Mouse (Mus musculus) embryo, embryonic 10 days (tissue): ENCODE data around the gene Rnf144a.

Experiments
- DNase-seq: peaks from one replicate; pipeline ENCODE4 v3.0.0-alpha.2; 2015; ENCODE audit warnings: low spot score

Rnf144a gene

DNA sequence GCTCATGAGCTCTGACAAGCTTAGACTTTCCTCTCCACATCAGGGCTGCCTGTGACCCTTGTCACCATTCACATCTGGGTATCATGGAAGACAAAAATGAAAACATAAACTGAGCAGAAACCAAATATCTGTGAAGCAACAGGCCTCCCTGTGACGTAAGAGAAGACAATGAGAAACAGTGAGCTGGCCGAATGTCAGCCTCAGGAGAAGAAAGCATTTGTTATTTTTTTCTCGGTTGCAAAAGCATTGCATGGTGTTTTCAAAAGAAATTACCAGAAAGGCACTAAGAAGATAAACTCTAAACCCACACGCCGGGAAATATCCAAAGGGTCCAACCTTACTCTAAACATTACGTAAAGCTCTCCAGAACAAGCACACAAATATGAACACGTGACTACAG, 41.3 kb downstream of the Rnf144a start:
- DNase-seq, result no peak

DNA sequence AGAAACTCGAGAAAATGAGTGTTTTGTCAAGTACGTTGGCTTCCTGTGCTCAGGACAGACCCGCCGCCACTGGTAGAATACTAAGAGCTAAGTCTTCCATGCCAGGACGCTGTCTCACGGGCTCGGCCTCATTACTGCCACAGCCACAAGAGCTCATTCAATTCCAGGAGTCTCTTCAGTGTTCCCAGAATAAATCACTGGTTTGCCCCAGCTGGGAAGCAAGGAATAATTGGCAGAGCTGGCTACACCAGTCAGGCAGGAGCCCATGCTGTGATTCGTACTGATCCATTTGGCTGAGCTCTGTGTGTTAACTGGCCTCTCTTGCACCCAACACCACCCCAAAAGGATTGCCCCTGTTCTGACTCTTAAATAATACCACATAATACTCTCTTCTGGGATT, 45.0 kb downstream of the Rnf144a start:
- no peak for DNase-seq

DNA sequence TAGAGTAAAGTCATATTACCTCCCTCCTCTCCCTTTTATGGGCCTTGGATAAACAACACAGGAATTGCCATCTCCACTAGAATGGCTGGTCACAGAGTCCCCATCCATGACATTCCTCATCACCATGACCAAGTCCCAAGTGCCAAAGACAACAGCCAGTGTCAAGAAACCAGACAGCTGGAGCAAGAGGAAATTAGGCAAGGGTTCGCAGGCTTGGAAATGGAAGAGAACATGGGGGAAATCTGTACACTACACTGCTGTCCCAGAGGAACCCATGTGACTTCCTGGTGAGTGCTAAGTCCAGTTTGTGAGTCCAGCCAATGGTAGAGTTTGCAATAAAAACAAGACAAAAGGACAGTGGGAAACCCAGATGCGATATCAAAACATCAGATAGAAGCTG, 47.7 kb downstream of the Rnf144a start:
- no peak for DNase-seq

DNA sequence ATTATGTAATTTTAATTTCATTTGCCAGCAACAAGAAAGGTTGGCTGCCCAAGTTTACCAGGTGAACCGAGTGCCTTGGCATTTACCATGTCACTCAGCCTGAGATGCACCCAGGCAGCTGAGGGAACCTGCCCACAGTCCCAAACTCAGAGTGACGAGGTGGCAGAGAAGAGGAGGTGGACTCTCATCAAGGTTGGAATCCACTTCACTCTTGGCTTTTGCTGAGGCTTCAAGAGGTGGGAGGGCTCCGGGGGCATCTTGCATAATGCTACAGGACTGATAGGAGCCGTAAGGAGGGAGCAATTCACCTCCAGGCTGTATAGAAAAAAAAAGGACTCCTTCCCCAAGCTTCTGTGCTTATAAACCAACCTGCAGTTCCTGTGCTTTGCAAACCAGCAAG, 48.7 kb downstream of the Rnf144a start:
- DNase-seq, result no peak

DNA sequence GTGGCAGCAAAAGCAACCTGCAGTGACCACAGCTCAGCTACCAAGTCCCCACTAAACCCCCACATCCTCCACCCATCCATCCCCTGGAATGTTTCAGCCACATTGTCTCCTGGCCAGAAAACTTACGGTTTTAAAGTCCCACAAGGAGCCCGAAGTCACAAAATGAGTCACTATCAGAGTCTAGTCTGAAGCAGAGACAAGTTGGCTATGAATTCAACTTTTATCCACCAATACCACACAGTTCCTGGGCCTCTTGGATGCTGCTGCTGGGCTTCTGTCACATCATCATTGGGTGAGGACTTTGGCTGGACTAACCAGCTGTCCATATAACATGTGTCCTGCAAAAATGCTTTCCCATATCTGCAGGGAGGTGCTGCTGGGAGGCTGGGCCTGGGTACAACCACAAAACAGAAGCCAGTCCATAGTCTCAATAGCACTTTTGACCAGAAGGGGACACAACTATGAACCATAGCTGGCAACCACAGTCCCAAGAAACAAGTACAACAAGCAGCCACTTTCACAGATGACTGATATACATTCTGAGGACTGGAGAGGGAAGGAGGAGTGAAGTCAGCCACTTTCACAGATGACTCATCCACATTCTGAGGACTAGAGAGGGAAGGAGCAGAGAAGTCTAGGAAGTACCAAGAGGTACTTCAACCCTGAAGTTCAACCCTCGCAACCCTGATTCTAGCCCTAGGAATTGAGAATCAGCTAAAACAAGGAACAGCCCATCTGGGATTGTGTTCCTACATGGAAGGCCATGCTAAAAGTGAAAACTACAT, 49.3 kb downstream of the Rnf144a start:
- DNase-seq, result no peak

DNA sequence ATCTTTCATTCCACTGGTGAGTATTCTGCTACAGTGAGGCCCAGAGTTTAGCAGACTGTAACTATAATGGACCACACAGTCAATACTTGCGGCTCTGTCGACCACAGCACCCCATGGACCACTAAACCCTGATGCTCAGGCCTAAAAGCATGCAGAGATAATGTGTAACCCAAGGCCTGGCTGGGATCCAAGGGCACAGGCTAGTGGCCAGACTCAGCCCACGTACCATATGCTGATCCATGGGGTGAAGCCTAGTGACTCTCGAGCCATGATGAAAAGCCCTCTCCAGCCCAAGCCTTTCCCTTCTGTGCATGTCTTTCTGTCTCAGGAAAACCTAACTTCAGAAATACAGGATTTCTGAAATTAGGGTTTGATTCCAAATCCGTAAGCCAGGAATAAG, 50.2 kb downstream of the Rnf144a start:
- DNase-seq, result no peak

DNA sequence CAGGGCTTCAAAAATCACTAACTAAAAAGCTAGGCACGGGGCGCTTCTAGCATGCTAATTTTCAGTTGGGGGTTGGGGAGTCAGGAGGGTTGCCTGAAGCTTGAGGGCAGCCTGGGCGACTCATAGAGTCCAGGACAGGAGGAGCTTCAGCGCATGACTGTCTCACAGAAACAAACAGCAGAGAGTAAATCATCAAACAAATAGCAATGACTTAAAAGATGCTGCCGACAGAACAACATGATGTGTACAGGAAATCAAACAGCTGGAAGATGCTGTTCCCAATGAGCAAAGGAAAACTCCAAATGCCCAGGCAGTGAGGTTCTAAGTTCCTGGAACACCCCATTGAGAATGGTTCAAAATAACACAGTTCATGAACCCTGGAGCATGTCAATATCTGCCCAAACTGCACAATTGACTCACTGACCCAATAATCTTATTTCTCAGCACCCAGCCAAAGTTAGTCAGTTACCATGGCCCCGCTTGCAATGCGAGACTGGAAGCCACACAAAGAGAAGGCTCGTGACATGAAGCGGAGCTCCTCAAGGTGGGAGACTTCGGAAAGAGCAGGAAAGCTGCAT, 54.0 kb downstream of the Rnf144a start:
- DNase-seq, result no peak

DNA sequence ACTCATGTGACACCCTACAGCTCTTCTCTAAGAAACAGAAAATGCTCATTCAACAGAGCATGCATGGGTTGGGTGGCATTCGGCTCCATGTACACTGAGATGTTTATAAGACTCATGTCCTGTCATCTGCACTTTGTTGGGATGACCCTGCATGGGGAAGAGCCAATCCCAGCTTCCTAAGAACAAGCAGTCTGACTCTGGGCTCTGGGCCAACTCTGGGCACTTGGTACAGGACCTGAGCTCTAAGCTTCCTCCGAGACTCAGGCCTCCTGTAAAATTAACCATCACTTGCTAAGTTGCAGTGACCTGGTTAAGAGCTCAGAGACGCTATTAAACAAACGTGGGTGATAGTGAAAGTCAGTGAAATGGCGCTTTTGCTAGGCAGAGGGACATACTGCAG, 55.2 kb downstream of the Rnf144a start:
- DNase-seq, result no peak

DNA sequence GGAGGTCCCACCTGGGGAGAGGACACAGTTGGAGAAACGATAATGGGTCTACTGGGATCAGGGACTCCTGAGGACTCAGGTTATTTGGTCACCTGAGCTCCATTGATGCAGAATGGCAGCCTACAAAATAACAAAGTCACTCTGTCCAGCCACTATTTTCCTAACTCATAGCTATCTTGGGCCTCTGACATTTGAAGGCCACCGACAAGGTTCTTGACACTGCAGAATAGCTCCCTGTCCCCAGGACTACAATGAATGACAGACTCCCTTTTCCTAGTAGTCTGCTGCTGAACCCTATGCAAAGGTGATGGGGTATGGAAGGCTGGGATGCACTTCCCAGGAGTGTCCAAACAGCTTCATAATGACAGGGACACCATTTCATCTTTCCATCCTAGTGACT, 55.8 kb downstream of the Rnf144a start:
- DNase-seq, result no peak

DNA sequence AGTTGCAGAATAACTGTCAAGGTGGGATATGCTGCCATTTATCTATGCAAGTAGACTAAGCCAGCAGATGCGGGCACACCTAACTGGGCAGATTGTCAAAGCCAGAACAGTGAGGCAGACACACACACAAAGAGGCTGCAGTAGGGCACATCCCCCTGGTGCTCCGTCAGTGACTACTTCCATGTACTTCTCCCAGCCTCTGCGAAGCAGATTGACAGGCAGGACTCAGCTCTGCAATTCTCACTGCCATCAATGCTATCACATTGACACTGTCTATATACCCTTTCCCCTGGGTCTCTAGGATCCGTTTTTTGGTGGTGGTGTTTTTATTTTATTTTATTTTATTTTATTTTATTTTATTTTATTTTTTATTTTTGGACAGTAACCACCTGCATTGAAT, 57.8 kb downstream of the Rnf144a start:
- DNase-seq, result no peak

DNA sequence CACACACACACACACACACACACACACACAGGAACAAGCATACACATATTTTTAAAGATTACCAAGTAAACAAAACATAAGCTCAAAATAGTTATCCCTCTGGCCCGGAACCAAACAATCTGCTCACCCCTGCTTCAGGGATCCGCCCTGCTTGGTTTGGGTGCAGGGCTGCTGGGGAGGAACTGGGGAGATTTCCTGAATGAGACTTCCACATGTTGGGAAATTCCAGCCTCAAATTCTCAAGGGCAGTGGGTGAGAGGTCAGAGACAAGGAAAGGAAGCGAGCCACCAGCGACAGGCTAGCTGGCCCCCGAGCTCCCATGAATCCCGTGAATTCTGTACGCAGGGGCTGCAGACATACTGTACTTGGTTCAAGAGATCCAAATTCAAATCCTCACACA, 58.9 kb downstream of the Rnf144a start:
- peak; percentile 16 for DNase-seq

DNA sequence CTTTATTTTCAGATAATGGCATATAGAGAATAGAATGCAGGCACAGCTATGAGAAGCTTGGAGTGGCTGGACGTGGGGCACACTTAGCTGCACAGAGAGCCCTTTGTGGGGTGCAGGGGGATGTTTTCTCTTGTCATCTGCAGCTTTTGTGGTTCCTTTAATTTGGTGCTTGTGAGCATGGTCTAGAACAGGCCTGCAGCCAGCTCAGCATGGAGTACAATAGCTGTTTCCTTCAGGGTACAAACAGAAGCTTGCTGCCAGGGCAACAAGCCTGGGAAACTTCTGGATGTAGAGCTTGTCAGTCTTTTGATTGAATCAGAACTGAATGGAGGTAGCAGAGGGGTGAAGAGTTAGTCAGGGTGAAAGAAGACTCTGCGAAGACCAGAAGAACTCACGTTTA, 63.7 kb downstream of the Rnf144a start:
- DNase-seq, result no peak

DNA sequence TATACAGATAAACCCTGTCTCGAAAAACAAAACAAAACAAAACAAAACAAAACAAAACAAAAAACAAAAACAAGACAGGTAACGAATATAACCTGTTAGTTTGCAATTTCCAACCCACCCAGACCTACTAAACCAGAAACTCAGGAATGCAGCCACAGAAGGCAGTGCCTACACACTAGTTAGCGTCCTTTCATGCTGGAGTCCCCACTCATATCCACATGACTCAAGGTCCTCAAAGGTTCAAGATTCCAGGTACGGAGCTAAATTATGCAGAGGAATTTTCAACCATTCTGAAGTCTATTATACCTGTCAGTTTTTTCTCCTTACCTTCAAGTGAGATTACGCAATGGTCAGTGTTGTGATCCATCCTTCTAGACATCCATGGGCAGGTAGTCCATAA, 70.6 kb downstream of the Rnf144a start:
- DNase-seq, result no peak

DNA sequence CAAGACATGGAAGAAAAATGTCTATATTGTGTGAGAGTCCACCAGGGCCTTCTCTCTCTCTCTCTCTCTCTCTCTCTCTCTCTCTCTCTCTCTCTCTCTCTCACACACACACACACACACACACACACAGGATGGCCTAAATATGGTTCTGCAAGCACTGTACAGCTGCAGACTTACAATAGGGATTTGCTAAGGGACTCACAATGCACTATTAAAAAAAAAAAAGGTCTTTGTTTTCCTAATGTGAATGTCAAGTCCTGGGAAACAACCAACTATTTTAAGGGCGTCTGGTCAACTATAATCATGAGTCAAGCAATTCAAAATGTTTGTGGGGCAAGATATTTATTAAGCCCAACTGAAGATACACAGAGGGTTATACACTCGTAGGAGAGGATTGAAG, 71.9 kb downstream of the Rnf144a start:
- no peak for DNase-seq

DNA sequence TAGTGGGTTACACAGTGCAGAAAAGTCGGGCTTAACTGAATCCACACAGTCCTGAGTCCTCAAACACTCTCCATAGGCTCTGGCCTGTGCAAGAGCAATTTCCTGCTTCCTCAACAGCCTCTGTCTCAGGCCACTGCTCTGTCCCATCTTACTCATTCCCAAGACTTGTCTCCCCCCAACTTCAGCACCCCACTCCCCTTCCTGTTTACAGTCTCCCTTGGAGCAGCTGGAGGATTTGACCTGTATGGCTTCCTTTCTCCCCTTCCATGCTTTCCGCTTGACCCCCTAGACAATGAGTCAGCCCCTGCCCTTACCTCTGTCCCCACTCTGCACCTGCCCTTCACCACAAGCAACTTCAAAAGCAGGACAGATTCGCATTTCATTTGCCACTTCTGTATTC, 72.4 kb downstream of the Rnf144a start:
- no peak for DNase-seq

DNA sequence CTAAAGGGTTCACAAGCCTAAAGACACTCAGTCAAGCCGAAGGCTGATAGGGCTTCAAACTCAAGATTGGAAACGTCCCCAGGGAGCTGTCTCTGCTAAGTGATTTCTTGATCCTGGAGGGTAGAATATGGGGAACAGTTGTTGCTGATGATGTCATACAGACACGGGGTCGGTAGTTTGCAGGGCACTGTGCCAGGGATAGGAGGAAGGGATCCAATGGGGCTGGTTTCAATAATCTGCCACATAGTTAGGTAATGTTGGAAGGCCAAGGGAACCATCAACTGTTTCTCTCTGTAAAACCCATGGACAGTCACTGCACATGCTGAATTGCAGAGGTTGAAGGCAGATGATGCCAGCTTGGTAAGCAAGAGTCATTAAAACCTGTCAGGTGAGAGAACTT, 73.0 kb downstream of the Rnf144a start:
- DNase-seq, result no peak

DNA sequence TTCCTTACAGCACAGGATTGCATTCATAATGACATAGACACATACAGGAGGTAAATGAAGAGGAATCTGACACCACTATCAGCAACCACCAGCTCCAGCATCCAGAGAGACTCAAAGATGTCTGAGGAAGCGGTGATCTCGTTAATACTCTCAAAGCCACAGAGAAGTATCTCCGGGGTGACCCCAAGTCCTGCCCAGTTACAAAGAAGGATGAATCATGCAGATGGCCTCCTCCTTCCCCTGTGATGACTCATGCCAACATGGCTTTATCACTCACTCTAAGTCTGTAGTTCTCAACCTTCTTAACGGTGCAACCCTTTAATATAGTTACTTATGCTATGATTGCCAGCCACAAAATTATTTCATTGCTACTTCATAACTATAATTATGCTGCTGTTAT, 74.4 kb downstream of the Rnf144a start:
- DNase-seq, result no peak

DNA sequence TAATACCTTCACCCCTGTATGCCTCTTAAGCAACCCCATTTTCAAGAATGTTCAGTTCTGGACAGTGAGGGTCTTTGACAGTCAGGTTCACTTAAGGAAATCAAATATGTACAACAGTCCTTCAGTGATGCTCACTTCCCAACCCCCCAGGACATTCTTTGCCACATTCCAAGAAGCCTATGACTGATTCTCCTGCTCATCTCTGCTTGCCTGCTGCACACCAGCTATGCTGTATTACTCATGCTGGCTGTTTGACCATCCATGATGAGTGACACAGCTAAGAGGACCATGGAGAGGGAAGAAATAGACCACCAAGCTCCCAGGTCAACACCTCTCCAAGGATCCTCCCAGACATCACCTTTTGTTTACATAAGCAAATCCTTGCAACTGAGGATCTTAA, 75.2 kb downstream of the Rnf144a start:
- no peak for DNase-seq

DNA sequence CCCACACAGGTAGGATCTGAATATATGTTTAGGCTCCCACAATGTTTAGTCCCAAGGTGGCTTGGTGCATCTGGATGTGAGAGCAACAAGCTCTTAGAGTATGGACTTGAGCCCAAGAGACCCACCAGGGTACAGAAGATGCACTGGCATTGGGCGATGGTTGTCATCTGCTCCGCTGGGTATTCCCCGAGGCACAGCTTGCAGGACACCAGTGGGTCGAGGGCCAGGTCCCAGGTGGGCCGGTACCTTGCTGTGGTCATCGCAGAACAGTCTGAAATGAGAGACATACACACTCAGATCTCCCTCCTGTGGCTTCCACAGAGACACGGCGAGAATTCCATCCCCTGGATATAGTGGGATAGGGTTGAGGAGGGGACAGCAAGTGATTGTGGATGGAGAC, 75.9 kb downstream of the Rnf144a start:
- DNase-seq, result no peak

DNA sequence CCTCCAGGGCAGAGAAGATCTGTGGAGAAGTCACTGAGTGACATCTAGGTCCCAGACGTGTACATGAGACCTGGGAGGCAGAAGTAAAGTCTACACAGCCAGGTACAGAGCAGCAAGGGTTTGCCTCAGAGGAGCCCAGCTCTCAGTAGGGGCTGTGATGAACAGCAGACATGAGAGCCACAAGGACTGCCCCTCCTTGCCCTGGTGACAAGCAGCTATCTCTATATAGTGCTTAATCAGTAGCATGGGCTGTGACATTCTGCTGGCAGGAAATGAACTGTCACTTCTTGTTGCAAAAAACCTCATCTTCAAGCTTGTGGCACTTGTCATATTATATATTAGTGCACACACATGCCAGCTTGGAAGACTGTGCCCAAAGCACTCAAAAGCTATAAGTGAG, 81.4 kb downstream of the Rnf144a start:
- no peak for DNase-seq

DNA sequence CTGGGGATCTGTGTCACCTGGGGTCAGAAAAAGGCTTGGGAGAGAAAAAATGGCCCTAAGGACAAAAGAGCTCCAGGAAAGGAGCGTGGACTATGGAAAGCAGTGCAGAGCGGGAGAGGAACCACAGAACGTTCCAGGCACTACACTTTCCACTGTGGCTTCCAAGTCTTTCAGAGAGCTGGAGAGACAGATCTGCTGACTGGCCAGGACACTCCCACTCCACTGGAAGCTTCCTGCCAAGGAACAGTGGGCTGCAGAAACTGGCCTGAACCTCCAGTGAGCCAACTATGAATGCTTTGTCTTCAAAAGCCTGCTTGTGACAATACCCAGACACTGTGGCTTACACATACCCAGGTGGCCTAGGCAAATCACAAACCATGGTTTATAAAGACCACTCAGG, 84.0 kb downstream of the Rnf144a start:
- DNase-seq, result no peak

DNA sequence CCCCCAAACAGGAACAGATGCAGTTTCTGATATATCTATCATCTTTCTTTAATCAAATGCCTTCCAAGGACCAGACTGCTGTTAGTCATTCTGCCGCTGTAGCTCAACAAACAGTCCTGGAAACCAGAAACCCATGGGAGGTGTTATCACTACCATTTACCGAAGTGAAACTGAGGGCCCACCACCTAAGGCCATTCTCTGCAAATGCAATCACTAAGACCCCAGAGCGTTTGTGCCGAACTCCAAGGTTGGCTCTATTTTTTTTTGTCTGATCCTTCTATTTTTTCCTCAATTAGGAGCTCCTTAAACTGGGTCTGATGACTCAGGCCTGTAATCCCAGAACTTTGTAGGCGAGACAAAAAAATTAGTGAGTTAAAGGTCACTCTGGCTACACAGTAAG, 85.3 kb downstream of the Rnf144a start:
- no peak for DNase-seq

DNA sequence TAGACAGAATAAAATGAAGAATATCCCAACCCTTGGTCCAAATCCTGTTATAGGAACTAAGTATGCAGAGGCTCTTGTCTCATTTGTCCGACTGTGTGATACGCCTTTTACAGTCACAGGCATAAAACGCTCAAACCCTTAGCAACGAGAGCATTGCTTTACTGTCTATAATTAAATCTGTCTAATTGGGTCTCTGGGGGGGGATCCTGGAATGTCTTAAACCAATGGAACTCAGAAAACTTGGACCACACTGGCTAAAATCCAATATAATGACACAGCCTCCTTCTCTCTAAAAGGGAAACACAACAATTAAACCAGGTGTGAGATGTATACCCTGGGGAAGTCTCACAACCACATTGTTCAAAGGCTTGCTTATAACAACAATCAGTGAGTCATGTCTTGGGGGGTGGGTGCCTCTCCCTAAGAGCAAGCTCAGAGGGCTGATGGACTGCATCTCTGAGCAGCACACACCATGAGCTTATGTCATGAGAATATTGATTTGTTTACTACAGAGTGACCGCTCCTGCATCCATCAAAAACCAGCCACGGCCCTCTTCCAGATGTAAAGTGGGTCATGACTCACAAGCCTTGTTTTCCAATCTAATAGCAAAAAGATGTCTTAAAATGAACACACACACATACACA, 85.9 kb downstream of the Rnf144a start:
- no peak for DNase-seq
